14 mouse cellular contexts compared by ENCODE assay signal in genomic region chr15:96954389-96954788, GRCm38 (mm10).
"Had no signal": no experiment of that assay in that cellular context is flagged by ENCODE, and none has a peak within 500 bp of the region (broad histone marks: within the 10 kb centered on the region; RNA-seq: fewer than 3 reads in every experiment).

No protein-coding gene starts in this region.

- H3K36me3 ChIP-seq: limb, embryonic 10.5 days; liver, embryonic 15.5 days; neural tube, embryonic 13.5 days; stomach, embryonic 15.5 days had no signal

- H3K9me3 ChIP-seq: limb, embryonic 10.5 days; liver, embryonic 15.5 days; neural tube, embryonic 13.5 days; stomach, embryonic 15.5 days had no signal

- DNase-seq: kidney, adult 18-20 months; kidney, postnatal 10 days; kidney, postnatal 4 days; lung, adult 2 months; lung, postnatal 36 days; right cerebral cortex, postnatal 14 days; thymus, postnatal 36 days had no signal

- H3K4me1 ChIP-seq: stomach, embryonic 15.5 days had no signal

- H3K9ac ChIP-seq: liver, embryonic 15.5 days had no signal

- H3K27me3 ChIP-seq: neural tube, embryonic 13.5 days; stomach, embryonic 15.5 days had no signal

- H3K27ac ChIP-seq: layer of hippocampus, adult 2 months; left cerebral cortex, adult 2 months; liver, embryonic 15.5 days; stomach, embryonic 15.5 days had no signal

- ATAC-seq: lung, postnatal 0 days had no signal
